ENCODE assay signal across 21 mouse cellular contexts in the genomic region with DNA sequence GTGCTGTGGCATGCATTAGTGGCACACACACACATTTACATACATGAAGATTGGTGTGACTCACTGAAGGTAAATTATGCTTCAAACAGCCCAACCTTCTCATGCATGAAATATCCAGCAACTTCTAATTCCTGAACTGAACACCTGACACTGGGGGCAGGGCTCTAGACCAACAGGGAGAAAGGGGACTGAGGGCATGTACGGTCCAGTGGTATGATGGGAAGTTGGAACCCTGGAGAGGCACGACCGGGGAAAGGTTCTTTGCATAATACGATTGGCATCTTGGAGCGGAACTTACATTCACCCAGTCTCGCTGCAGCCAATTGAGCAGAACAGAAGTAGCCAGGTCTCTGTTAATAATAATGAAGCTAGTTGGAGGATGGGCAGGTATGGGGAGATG. TPM values are rescaled to one million over a fixed set of nuclear protein-coding genes. Genes with fewer than 3 reads are reported as not detected.
DNase-seq lines count a peak whose midpoint lies in the region; ATAC-seq and TF ChIP-seq lines count a peak whose summit lies in the region.
"Had no signal": no experiment of that assay in that cellular context is flagged by ENCODE, and none has a peak within 500 bp of the region (broad histone marks: within the 10 kb centered on the region; RNA-seq: fewer than 3 reads in every experiment).

No protein-coding gene starts in this region.

- H3K4me3 ChIP-seq in liver, embryonic 11.5 days (ENCODE audit: low read depth, low read length), result no peak overlapping the region
- no peak overlapping the region for H3K4me3 ChIP-seq in liver, postnatal 0 days (ENCODE audit: low read depth, low read length)
- no peak overlapping the region for H3K4me3 ChIP-seq in kidney, embryonic 16.5 days (ENCODE audit: low read length)
- no peak overlapping the region for H3K4me3 ChIP-seq in heart, embryonic 10.5 days
- H3K4me3 ChIP-seq: embryonic facial prominence, embryonic 10.5 days; heart, embryonic 13.5 days; midbrain, embryonic 12.5 days; neural tube, embryonic 15.5 days had no signal

- 0 out of 2 replicates have a peak overlapping the region, but pooled peaks have one; percentile 1 for H3K27ac ChIP-seq in liver, embryonic 11.5 days (ENCODE audit: low read depth, low read length)
- no peak overlapping the region for H3K27ac ChIP-seq in liver, postnatal 0 days (ENCODE audit: low read depth)
- H3K27ac ChIP-seq in kidney, embryonic 16.5 days (ENCODE audit: low read length), result peak overlapping the region; percentile 68
- H3K27ac ChIP-seq in heart, embryonic 10.5 days, result no peak overlapping the region
- H3K27ac ChIP-seq: embryonic facial prominence, embryonic 10.5 days; heart, embryonic 13.5 days; midbrain, embryonic 12.5 days; neural tube, embryonic 15.5 days had no signal

- no peak for TF ChIP-seq CTCF in liver, postnatal 0 days (IDR thresholded peaks at IDR 0.05; ENCODE audit: low read depth)

- H3K36me3 ChIP-seq in liver, embryonic 11.5 days (ENCODE audit: control insufficient read depth, insufficient read depth, low read length), result no peaks in the 10 kb centered on the region
- H3K36me3 ChIP-seq in liver, postnatal 0 days (replicated peaks; ENCODE audit: insufficient read depth, low read length), result no peaks in the 10 kb centered on the region
- H3K36me3 ChIP-seq in kidney, embryonic 16.5 days (ENCODE audit: insufficient read depth, low read length), result no peaks in the 10 kb centered on the region
- no peaks in the 10 kb centered on the region for H3K36me3 ChIP-seq in heart, embryonic 10.5 days
- H3K36me3 ChIP-seq: embryonic facial prominence, embryonic 10.5 days; heart, embryonic 13.5 days; midbrain, embryonic 12.5 days; neural tube, embryonic 15.5 days had no signal

- no peaks in the 10 kb centered on the region for H3K27me3 ChIP-seq in liver, embryonic 11.5 days (replicated peaks; ENCODE audit: control insufficient read depth, insufficient read depth, low read length)
- no peaks in the 10 kb centered on the region for H3K27me3 ChIP-seq in liver, postnatal 0 days (ENCODE audit: insufficient read depth, low read length)
- no peaks in the 10 kb centered on the region for H3K27me3 ChIP-seq in kidney, embryonic 16.5 days (ENCODE audit: insufficient read depth, low read length)
- H3K27me3 ChIP-seq in heart, embryonic 10.5 days (ENCODE audit: insufficient read depth, poor library complexity, severe bottlenecking), result no peaks in the 10 kb centered on the region
- H3K27me3 ChIP-seq: heart, embryonic 13.5 days; midbrain, embryonic 12.5 days; neural tube, embryonic 15.5 days had no signal

- peaks cover 30% of the 10 kb centered on the region for H3K4me1 ChIP-seq in liver, embryonic 11.5 days (replicated peaks; ENCODE audit: control insufficient read depth, insufficient read depth, low read length)
- peaks cover 23% of the 10 kb centered on the region for H3K4me1 ChIP-seq in liver, postnatal 0 days (ENCODE audit: insufficient read depth)
- no peaks in the 10 kb centered on the region for H3K4me1 ChIP-seq in kidney, embryonic 16.5 days (ENCODE audit: insufficient read depth, low read length)
- H3K4me1 ChIP-seq in heart, embryonic 10.5 days, result peaks cover 10% of the 10 kb centered on the region
- H3K4me1 ChIP-seq: embryonic facial prominence, embryonic 10.5 days; midbrain, embryonic 12.5 days; neural tube, embryonic 15.5 days had no signal

- no peak for TF ChIP-seq EP300 in liver, postnatal 0 days (IDR thresholded peaks at IDR 0.05; ENCODE audit: low read depth)

- H3K4me2 ChIP-seq in liver, embryonic 11.5 days, result no peak overlapping the region
- no peak overlapping the region for H3K4me2 ChIP-seq in liver, postnatal 0 days (ENCODE audit: low read depth, low read length)
- H3K4me2 ChIP-seq in kidney, embryonic 16.5 days (replicated peaks; ENCODE audit: low read depth, low read length), result no peak overlapping the region
- H3K4me2 ChIP-seq: heart, embryonic 13.5 days; midbrain, embryonic 12.5 days; neural tube, embryonic 15.5 days had no signal

- ATAC-seq in liver, embryonic 11.5 days (replicated peaks; ENCODE audit: low FRiP score), result no peak
- no peak for ATAC-seq in liver, postnatal 0 days
- ATAC-seq in kidney, embryonic 16.5 days (ENCODE audit: low FRiP score, low TSS enrichment), result peak; percentile 94
- ATAC-seq: forebrain, postnatal 0 days had no signal

- no peak overlapping the region for H3K9ac ChIP-seq in liver, embryonic 11.5 days (ENCODE audit: low read depth, low read length)
- no peak overlapping the region for H3K9ac ChIP-seq in liver, postnatal 0 days (replicated peaks)
- H3K9ac ChIP-seq in kidney, embryonic 16.5 days (replicated peaks; ENCODE audit: low read length), result no peak overlapping the region
- H3K9ac ChIP-seq: forebrain, postnatal 0 days; heart, embryonic 13.5 days; midbrain, embryonic 12.5 days; neural tube, embryonic 15.5 days had no signal

- no peaks in the 10 kb centered on the region for H3K9me3 ChIP-seq in liver, embryonic 11.5 days (ENCODE audit: control insufficient read depth, low read length)
- no peaks in the 10 kb centered on the region for H3K9me3 ChIP-seq in liver, postnatal 0 days (ENCODE audit: low read length)
- H3K9me3 ChIP-seq in kidney, embryonic 16.5 days (ENCODE audit: low read length), result no peaks in the 10 kb centered on the region
- H3K9me3 ChIP-seq in heart, embryonic 10.5 days, result no peaks in the 10 kb centered on the region
- H3K9me3 ChIP-seq: embryonic facial prominence, embryonic 10.5 days; heart, embryonic 13.5 days; midbrain, embryonic 12.5 days; neural tube, embryonic 15.5 days had no signal

- 92% methylated on average over 6 of the region's 6 CpGs for WGBS in liver, embryonic 11.5 days
- 91% methylated on average over 6 of the region's 6 CpGs for WGBS in liver, postnatal 0 days (ENCODE audit: insufficient replicate concordance)
- 53% methylated on average over 6 of the region's 6 CpGs for WGBS in kidney, embryonic 16.5 days
- WGBS in heart, embryonic 10.5 days, result 85% methylated on average over 6 of the region's 6 CpGs

- DNase-seq in liver, embryonic 11.5 days (ENCODE audit: low spot score), result no peak
- no peak for DNase-seq in liver, postnatal 0 days
- DNase-seq in kidney, postnatal 4 days, result peak; percentile 45 to 71
- DNase-seq in heart, embryonic 10.5 days (ENCODE audit: low spot score), result no peak
- no peak for DNase-seq in layer of hippocampus, adult 18-20 months (ENCODE audit: low spot score in 2 of 2)
- DNase-seq in spleen, postnatal 4 days (ENCODE audit: low spot score in 2 of 2), result no peak
- DNase-seq: adrenal gland, postnatal 14 days; cerebellum, adult 9-10 months; forebrain, postnatal 0 days; gastrocnemius, postnatal 25 days; heart, adult 18-20 months; heart, postnatal 14 days; lung, adult 18-20 months; right cerebral cortex, adult 18-20 months; thymus, adult 18-20 months; thymus, postnatal 36 days had no signal

RNA-seq across cellular contexts. Expression of a gene that starts 8.7 kb away (rescaled TPM):
- polyA plus RNA-seq in liver, embryonic 11.5 days (2014; fragmentation: Nextera tagmentation; extraction: Ambion mirVana), result 29.7 and 30.0 TPM in 2 replicates
- polyA plus RNA-seq in liver, postnatal 0 days (2015; fragmentation: Nextera tagmentation; extraction: Ambion mirVana), result 21.2 and 22.1 TPM in 2 replicates
- polyA plus RNA-seq in kidney, embryonic 16.5 days (2015; fragmentation: Nextera tagmentation; extraction: Ambion mirVana), result 37.9 TPM in 2 replicates
- polyA plus RNA-seq in heart, embryonic 10.5 days (2016; fragmentation: Nextera tagmentation; extraction: Ambion mirVana), result 20.3 and 21.6 TPM in 2 replicates
- 1 to 10 TPM; 7.6 to 9.4 TPM for total RNA-seq in layer of hippocampus, adult 18-20 months (2021)

RNA-seq across cellular contexts. Expression of a gene that starts 18.3 kb away (rescaled TPM):
- 18.1 and 19.2 TPM in 2 replicates for polyA plus RNA-seq in liver, embryonic 11.5 days (2014; fragmentation: Nextera tagmentation; extraction: Ambion mirVana)
- 19.5 TPM in 2 replicates for polyA plus RNA-seq in liver, postnatal 0 days (2015; fragmentation: Nextera tagmentation; extraction: Ambion mirVana)
- 30.2 and 30.9 TPM in 2 replicates for polyA plus RNA-seq in kidney, embryonic 16.5 days (2015; fragmentation: Nextera tagmentation; extraction: Ambion mirVana)
- polyA plus RNA-seq in heart, embryonic 10.5 days (2016; fragmentation: Nextera tagmentation; extraction: Ambion mirVana), result 23.6 and 33.3 TPM in 2 replicates
- 10 to 100 TPM; 22.1 to 24.4 TPM for total RNA-seq in layer of hippocampus, adult 18-20 months (2021)

RNA-seq across cellular contexts. Expression of a gene that starts 37.1 kb away (rescaled TPM):
- 37.1 and 41.7 TPM in 2 replicates for polyA plus RNA-seq in liver, embryonic 11.5 days (2014; fragmentation: Nextera tagmentation; extraction: Ambion mirVana)
- 17.2 and 21.3 TPM in 2 replicates for polyA plus RNA-seq in liver, postnatal 0 days (2015; fragmentation: Nextera tagmentation; extraction: Ambion mirVana)
- polyA plus RNA-seq in kidney, embryonic 16.5 days (2015; fragmentation: Nextera tagmentation; extraction: Ambion mirVana), result 27.2 and 30.8 TPM in 2 replicates
- polyA plus RNA-seq in heart, embryonic 10.5 days (2016; fragmentation: Nextera tagmentation; extraction: Ambion mirVana), result 29.7 and 41.7 TPM in 2 replicates
- total RNA-seq in layer of hippocampus, adult 18-20 months (2021), result 10 to 100 TPM; 51.1 to 60.1 TPM

RNA-seq across cellular contexts. Expression of a gene that starts 38.1 kb away (rescaled TPM):
- polyA plus RNA-seq in liver, embryonic 11.5 days (2014; fragmentation: Nextera tagmentation; extraction: Ambion mirVana), result 1.3 and 1.5 TPM in 2 replicates
- polyA plus RNA-seq in liver, postnatal 0 days (2015; fragmentation: Nextera tagmentation; extraction: Ambion mirVana), result 0.59 and 0.65 TPM in 2 replicates
- 3.3 and 4.7 TPM in 2 replicates for polyA plus RNA-seq in kidney, embryonic 16.5 days (2015; fragmentation: Nextera tagmentation; extraction: Ambion mirVana)
- polyA plus RNA-seq in heart, embryonic 10.5 days (2016; fragmentation: Nextera tagmentation; extraction: Ambion mirVana), result 0.75 and 1.5 TPM in 2 replicates
- total RNA-seq in layer of hippocampus, adult 18-20 months (2021), result 1 to 10 TPM; 7.2 to 9.0 TPM

RNA-seq across cellular contexts. Expression of a gene that starts 38.4 kb away (rescaled TPM):
- polyA plus RNA-seq in liver, embryonic 11.5 days (2014; fragmentation: Nextera tagmentation; extraction: Ambion mirVana), result 76.4 and 85.4 TPM in 2 replicates
- polyA plus RNA-seq in liver, postnatal 0 days (2015; fragmentation: Nextera tagmentation; extraction: Ambion mirVana), result 67.6 and 77.7 TPM in 2 replicates
- polyA plus RNA-seq in kidney, embryonic 16.5 days (2015; fragmentation: Nextera tagmentation; extraction: Ambion mirVana), result 73.8 and 87.0 TPM in 2 replicates
- polyA plus RNA-seq in heart, embryonic 10.5 days (2016; fragmentation: Nextera tagmentation; extraction: Ambion mirVana), result 27.8 and 35.9 TPM in 2 replicates
- 10 to 100 TPM; 15.5 to 15.9 TPM for total RNA-seq in layer of hippocampus, adult 18-20 months (2021)

Comparison
In these comparisons a context has a peak if more than half of its experiments do, and no peak if none do; other contexts are left out.
1. H3K27ac ChIP-seq: peak in liver, embryonic 11.5 days (single experiment) and kidney, embryonic 16.5 days (single experiment); none in liver, postnatal 0 days (single experiment) and heart, embryonic 10.5 days (single experiment).
2. DNase-seq: peak in kidney, postnatal 4 days (2 of 2); none in liver, embryonic 11.5 days (single experiment), liver, postnatal 0 days (single experiment), heart, embryonic 10.5 days (single experiment), layer of hippocampus, adult 18-20 months (0 of 2) and spleen, postnatal 4 days (0 of 2).